Mouse (Mus musculus) v-Abl transformed pro-B cells (cell line): Measurements from ENCODE around the gene Bco2.

Experiments used
- in situ Hi-C, 2 experiments: fragments of 400-800 bp; cut with MboI; formaldehyde crosslinking; loops; one replicate each; pipeline ENCODE4 v1.15.1; 2025; ENCODE audit not compliant: unreplicated experiment in 2 of 2

Gene Bco2

DNA sequence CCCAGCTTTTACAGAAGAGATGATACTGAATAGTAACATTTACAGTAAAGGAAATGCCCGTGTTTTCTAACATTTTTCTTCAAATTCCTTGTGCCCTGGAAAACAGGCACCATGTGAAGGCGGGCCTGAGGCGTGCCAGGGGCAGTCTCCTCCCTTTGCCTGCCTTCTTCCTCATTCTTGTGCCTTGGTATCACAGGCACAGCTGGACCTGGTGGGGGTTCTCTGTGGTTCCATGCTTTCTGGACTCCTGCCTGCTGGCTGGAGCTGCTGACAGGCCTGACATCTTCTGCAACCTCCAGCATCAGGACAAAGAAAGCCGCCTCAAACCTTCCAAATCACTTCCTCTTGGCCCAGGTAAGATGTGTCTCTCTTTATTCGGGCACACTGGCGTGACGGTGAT lies 10.2 kb upstream of the Bco2 start:
- in situ Hi-C loops, result no loop called here

DNA sequence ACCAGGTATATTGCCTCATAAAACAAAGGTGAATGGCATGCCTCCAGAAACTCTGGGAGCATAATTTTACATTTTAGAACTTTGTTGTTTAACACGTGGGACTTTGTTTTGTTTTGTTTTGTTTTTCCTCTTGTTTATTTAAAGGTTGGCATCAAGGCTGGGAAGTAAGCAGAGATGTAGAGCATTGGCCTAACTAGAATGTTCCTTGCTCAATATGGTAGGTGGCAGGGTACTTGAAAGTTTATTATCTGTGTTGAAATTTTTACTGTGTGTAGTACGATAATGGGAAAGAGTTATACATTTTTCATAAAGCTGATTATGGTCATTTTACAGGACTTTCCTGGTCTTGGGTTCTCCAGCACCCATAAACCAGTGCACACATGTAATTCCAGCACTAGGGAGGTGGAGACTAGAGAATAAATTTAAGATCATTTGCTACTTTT lies 7.0 kb upstream of the Bco2 start:
- in situ Hi-C loops, result loop anchor here in 1 of 2 experiments (5.0 kb wide), 1 partner anchor 35 kb away; no protein-coding TSS in a partner anchor

DNA sequence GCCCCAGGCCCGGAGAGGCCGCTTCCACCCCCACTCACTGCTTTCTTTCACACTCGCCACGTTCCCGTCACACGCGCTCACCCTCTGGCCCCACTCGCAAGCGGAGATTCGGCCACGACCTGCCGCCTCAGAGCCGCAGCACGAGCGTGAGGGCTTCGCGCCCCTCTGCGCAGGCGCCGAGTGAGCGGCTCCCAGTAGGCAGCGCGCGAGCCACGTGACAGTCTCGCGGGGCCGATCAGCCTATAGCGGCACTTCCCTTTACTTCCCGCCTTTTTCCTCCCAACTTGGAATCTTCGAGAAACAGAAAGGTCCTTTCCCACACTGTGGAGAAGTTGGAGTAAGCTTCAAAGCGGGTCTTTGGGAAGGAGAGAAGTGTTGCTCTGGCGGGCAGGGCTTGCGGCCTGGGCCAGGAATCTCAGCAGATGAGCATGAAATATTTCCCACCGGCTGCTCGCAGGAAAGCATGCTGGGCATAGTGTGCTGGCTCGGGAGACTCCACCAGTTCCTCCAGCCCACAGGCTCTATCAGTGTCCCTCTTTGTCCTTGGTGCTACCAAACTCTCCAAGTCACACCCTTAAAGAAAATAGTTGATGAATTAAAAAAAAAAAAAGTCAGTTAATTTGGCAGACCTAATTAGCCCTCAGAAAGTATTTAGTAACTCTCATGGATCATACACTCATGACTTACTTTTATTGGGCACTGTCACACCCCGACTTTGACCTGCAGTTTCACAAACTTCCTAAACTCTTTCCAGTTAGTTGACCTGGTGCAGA lies 6.3 kb upstream of the Bco2 start, which contains the start of gene Tex12:
TSS of gene Tex12 (minus strand) at position 181 of the 773 bp plus-strand sequence.
- in situ Hi-C loops, result loop anchor here in 1 of 2 experiments (5.0 kb wide), 1 partner anchor 36 kb away; no protein-coding TSS in a partner anchor

DNA sequence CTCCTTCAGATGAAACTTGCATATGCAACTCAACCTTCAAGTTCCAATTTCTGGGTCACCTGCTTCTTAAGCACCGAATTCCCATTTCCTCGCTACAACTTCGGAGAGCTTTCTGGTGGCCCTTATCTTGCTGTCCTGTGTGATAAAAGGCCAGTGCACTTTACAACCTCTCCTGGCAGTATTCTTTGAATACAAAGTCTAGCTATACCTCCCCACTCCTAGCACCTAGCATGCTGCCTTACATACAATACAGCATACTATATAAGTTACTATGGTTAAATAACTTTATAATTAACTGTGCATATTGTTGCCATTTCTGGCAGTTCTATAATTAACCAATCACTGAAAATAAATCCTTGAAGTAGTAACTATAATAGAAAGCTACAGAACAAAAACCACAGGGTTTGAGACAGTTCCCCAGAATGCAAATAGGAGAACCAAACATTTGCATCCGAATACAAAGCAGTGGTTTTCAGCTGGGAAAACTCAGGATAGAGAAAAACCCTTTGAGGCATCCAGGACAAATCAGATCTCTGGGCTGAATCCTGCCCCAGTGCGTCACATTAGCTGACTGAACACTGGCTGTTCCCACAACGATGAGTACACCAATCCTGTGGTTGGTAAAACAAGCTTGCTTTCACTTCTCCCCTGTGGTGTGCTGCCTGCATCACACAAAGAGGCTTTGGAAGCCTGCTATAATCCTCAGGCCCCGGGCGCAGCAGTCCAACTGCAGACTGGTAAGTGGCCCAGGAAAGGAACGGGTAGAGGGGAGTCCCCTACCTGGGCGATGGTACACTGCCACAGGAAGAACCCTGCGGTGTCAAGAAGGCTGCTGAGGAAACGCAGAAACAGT lies 514 bp downstream of the Bco2 start, which contains the start of gene Il18:
TSS of gene Il18 (plus strand) at position 587 of the 853 bp plus-strand sequence.
- in situ Hi-C loops, result no loop called here

DNA sequence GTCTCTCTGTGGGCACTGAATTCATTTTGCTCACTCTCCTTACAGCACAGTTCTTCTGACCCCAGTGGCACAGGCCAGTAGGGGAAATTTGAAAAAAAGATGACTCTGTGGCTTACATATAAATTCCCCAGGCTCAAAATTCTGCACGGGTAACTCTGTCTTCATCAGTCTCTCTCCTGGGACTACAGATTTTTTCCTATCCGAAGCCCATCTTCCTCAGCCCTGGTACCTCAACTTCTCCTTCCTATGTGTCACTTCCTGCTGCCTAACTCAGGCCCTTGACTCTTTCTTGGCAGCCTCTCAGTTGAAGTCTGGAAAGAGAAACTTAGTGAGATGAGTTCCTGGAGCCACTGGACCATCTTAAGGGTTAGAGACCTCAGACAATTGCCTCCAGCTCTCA lies 1.4 kb downstream of the Bco2 start:
- in situ Hi-C loops, result no loop called here

DNA sequence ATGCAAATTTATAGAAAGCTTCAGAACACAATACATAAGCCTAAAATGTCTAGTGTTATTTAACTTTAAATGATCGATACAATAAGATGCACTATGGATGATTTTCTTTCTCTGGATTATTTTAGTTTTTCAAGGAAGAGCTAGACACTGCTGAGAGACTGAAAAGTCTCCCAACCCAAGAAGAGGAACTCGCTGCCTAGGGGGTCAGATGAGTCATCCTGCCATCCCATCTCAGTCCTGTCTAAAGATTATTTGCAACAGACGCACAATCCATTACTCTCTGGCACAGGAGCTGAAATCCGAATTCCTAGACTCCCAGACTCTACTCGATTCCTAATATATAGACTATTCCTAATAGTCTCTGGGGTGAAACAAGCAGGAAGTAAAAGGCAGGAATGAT lies 2.8 kb downstream of the Bco2 start:
- in situ Hi-C loops, result no loop called here

DNA sequence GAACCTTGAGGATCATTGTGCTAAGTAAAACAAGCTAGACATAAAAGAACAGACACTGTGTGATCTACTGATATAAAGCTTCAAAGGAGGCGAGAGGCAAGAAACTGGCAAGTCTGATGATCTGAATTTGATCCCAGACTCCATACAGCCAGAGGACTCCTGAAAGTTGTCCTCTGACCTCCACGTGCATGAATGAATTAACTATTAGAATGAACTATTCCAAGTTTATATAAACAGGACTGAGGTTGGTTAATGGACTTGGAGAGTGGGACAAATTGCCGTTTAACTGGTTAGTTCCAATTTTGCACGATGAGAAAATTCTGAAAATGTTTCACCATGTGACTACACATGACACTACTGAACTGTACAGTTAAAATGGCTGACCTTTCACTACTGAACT lies 6.0 kb downstream of the Bco2 start:
- in situ Hi-C loops, result loop anchor here in 1 of 2 experiments (25.0 kb wide), 1 partner anchor 1062 kb away; the partner anchor contains the start of gene Ttc12

DNA sequence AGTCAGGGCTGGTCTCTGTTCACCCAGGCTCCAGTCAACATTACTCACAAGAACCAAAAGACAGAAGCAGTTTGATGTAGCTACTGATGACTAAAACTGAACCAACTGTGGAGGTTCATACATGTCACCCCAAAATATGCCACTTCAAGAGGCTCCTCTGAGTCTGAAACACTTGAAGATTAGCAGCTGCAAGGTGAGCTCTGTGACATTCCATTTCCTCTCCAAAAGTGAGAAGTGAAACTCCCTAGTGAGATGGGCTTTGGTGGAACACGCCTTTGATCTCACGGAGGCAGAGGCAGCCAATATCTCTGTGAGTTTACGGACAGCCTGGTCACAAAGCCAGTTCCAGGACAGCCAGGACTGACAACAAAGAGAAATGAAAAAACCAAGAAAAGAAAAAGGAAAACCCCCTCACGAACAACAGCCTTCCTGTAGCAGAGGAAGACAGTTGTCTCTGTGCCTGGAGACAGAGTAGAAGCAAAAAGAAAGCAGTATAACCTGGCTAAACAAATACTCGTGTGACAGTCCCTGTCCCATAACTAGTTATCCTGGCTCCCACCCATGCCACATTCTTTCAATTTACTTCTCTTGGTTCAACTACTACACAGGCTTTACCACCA lies 7.0 kb downstream of the Bco2 start:
- in situ Hi-C loops, result loop anchor here in 1 of 2 experiments (25.0 kb wide), 1 partner anchor 1061 kb away; the partner anchor contains the start of gene Ttc12

DNA sequence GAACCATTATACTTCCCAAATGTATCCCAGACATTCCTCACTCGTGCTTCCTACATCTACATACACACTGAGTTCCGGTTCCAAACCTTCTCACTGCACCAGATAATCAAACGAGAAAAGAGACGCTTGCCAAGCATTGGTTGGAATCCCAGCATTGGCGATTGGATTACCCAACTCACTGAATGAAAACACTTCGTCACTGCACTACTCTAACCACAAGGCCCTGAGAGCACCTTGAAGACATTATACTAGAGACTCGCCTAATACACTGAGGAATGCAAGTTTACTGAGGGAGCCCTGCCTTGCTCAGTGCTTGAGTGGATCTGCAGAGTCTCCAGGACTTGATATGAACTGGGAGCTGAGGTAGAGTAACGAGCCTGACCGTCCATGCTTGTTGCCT lies 12.6 kb downstream of the Bco2 start:
- in situ Hi-C loops, result loop anchor here in 1 of 2 experiments (25.0 kb wide), 1 partner anchor 1055 kb away; the partner anchor contains the start of gene Ttc12

DNA sequence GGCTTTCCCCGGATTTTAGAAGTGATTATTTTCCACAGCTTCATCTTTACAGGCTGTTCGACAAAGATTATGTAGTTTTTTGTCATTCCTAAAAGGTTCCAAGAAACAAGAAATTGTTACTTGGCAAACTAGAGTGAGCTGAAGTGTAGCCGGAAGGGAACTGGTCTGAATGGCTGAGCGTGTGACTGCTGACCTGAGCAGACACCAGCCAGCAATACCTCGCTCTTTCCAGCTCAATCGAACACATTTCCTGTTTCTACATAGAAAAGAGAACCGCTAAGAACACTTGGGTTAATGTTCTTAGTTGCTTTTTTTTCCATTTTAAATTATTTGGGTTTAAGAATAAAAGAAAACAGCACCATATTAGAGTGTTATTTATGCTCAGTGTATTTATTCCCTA lies 14.8 kb downstream of the Bco2 start:
- in situ Hi-C loops, result loop anchor here in 1 of 2 experiments (25.0 kb wide), 1 partner anchor 1053 kb away; the partner anchor contains the start of gene Ttc12

DNA sequence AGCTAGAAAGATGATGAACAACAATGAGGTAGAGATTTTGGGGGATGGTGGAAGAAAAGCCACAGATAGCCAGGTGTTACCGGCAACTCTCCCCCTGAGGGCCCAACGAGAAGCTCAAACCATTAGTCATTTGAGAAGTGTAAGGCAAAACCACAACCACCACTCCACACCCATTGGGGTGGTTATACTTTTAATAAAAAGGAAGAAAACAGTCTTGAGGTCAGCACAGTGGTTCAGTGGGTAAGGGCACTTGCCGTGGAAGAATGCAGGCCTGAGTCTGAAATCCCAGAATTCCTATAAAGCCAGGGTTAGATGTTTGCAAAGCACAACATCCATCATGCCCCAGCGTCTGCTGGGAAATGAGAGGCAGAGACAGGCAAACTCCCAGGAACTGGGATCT lies 17.7 kb downstream of the Bco2 start:
- in situ Hi-C loops, result loop anchor here in 1 of 2 experiments (25.0 kb wide), 1 partner anchor 1050 kb away; the partner anchor contains the start of gene Ttc12

DNA sequence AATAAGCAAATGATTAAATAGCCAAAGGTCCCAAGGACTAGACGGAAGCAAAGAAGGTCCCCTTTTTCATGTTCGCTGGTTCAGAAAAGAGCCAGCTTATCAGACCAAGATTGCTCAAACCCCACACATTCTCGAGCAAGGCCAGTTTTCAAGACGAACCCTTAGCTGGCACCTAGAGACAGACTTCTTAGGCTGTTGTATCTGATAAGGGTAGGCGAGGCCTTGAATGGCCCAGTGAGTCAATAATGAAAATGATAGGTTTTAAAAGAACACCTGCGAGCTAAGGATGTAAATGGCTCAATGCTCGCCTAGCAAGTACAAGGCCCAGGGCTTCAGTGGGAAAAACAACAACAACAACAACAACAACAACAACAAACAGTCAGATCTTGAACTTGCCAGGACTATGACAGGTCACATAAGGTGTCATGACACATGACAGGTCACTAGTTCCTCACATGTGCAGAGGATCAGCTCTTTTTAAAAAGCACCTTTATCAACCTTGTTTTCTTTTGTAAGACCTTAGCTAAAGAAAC lies 18.3 kb downstream of the Bco2 start:
- in situ Hi-C loops, result loop anchor here in 1 of 2 experiments (25.0 kb wide), 1 partner anchor 1049 kb away; the partner anchor contains the start of gene Ttc12

DNA sequence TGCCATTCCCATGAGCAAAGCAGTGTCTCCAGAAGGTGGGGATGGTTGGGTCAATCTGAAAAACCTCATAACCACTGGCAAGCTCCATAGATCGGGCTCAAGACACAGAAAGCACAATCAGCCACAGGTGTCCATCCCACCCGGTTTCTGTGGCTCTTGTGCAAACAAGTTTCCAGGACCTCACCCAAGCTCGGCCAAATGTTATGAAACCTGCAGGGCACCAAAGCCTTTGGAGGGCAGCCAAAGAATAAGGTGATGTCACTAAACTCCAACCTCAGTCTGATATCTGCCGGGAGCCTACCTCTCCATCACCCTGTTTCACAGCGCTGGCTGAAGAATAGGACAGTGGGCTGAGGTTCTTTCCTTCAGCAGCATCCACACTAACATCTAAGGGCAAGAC lies 19.1 kb downstream of the Bco2 start:
- in situ Hi-C loops, result loop anchor here in 1 of 2 experiments (25.0 kb wide), 1 partner anchor 1049 kb away; the partner anchor contains the start of gene Ttc12

DNA sequence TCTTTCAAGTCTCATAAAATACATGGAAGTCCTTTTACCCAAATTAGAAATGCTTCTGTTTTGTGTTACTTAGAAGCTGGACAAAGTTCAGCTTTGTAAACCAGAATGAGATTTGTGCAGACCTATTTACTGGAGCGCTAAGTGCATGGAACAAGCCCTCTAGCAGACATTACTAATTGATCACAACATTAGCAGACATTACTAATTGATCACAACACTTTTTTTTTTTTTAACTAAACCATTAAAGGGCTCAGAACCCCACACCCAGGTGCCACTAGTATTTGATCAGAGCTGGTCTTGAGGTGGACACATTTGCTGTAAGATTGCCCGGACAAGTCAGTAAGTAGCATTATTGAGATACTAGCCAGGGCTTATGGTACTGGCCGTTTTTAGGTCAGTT lies 21.2 kb downstream of the Bco2 start:
- in situ Hi-C loops, result loop anchor here in 1 of 2 experiments (25.0 kb wide), 1 partner anchor 1046 kb away; the partner anchor contains the start of gene Ttc12

DNA sequence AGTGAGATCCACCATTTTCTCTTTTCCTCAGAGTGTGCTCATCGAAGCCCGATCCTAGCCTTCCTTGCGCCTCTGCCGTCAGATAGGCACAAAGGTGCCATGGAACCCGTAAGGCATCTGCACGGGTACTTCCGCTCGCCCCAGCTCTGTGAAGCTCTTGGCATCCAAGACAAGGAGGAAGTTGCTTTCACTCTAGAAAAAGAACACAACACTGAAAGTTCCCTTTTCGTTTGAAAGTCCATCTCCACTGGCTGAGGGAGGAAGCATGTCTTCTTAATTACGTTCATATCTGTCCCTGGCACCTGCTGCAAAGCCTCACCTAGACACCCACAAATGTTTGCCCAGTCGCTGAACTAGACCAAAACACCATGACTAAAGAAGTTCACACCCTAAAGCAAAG lies 21.7 kb downstream of the Bco2 start:
- in situ Hi-C loops, result loop anchor here in 1 of 2 experiments (25.0 kb wide), 1 partner anchor 1046 kb away; the partner anchor contains the start of gene Ttc12

DNA sequence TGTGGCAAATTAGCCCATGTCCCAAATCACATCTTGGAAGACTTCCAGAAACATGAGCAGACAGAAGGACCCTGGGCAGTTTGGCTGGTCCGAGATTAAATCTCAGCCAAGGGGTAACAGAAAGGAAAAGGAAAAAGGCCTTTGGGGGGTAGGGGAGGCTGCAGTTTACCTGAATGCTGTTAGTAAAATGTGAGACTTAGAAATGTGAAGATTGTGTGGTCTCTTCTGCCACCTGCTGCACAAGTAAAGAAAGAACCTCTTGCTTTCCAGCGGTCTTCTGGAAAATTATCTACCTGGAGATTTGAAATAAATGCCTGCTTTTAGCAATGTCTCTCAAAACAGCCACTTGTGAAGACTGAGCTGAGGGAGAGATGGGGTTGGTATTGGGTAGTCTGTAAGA lies 24.1 kb downstream of the Bco2 start:
- in situ Hi-C loops, result loop anchor here in 1 of 2 experiments (25.0 kb wide), 1 partner anchor 1044 kb away; the partner anchor contains the start of gene Ttc12

DNA sequence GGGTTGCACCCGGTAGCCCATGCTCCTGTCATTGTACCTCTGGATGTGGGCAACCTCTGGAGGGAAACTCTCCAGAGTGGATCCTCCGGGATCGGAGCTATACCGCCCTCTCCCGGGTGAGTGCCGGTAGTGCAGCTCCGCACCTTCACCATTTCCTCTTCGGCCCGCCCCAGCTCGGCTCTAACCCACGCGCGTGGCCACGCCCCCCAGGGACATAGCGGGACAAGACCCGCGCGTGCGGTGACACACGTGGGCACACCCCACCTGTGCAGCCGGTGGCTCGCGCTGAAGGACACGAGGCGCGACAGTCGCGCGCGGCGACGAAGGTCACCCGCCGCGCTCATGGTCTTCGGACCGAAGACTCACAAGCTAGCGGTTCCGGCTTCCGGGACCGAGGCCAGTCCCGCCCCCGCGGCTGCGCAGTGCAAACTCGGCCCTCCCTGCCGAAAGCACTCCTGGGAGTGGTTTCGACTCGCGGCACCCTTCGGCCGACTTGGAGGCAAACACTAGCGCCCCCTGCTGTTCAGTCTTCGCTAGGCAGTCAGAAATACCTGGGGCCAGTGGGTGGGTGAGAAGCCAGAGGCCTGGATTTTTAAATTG lies 26.6 kb downstream of the Bco2 start, which contains the start of gene Pts:
TSS of gene Pts (minus strand) at position 432 of the 600 bp plus-strand sequence.
- in situ Hi-C loops, result loop anchor here (5.0 to 25.0 kb wide), 3 partner anchors 69 to 1041 kb away; partner anchors contain the start of genes Fdxacb1 (in 1 of the 2) and Ttc12 (in 1 of the 2)

DNA sequence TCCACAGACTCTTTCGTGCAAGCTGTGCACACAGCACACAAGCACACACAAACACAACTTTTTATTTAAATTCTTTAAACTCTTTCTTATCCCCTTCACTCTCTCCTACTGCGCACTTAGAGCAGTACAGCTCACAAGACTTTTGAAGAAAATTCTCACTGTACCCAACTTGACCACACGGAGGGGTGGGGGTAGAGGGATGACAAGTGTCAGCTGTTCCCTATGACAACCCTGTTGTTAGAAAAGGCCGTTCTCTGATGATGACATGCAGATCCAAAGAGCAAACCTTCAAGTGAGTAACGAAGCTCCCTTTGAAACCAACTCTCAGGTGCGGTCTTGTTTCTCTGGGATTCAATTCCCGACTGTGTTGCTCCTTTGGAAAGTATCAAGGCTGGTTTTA lies 27.1 kb downstream of the Bco2 start:
- in situ Hi-C loops, result loop anchor here (5.0 to 25.0 kb wide), 3 partner anchors 69 to 1041 kb away; partner anchors contain the start of genes Fdxacb1 (in 1 of the 2) and Ttc12 (in 1 of the 2)

DNA sequence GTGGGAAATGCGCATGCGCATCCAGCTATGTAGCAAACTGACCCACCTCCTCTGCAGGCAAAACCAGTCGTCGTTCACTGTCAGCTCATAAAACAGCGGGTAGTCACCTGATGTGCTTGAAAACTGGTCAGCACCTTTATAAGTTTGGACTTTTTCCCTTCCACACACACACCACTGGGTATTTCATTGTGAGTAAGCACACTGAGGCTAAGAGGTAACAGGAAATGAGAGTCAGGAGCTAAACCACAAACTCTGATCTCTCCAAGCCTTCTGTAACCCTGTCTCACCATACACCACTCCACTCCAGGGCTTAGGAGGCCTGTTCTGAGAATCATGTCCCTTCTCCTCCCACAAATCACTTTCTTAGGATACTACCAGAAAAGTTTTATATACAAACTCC lies 29.4 kb downstream of the Bco2 start:
- in situ Hi-C loops, result loop anchor here (5.0 to 25.0 kb wide), 3 partner anchors 72 to 1038 kb away; partner anchors contain the start of genes Fdxacb1 (in 1 of the 2) and Ttc12 (in 1 of the 2)
